Mouse (Mus musculus): ENCODE measurements at regions not wholly inside any gene's neighbourhood (a gene's known extent, or its start where the extent isn't known, plus 50 kb on each side); places are given as distances from the start of the nearest gene placed in this dataset.

GRCm38 (mm10) chr10:111592416-111593149, 86.5 kb downstream of the Phlda1 start:
- DNase-seq (no peak), ATAC-seq (ENCODE audit: insufficient read depth) (no peak)
- no peak for TF ChIP-seq CTCF (IDR thresholded peaks at IDR 0.05; ENCODE audit: low read depth)
- Histone ChIP-seq H3K9ac (no peak overlapping the region), H3K4me2 (no peak overlapping the region), H3K4me3 (ENCODE audit: low read depth, low read length) (no peak overlapping the region), H3K27me3 (ENCODE audit: insufficient read depth, low read length) (no peaks in the 10 kb centered on the region), H3K27ac (ENCODE audit: low read depth) (no peak overlapping the region), H3K36me3 (ENCODE audit: insufficient read depth) (no peaks in the 10 kb centered on the region), H3K4me1 (ENCODE audit: insufficient read depth) (peaks cover 18% of the 10 kb centered on the region; the same call in 1 of the 2 replicates), H3K9me3 (ENCODE audit: low read depth, low read length) (no peaks in the 10 kb centered on the region)
- 67% methylated on average over 2 of the region's 2 CpGs for WGBS

GRCm38 (mm10) chr10:111593280-111593679, 87.2 kb downstream of the Phlda1 start:
- DNase-seq, result no peak
- ATAC-seq (ENCODE audit: insufficient read depth), result no peak
- H3K27ac ChIP-seq (ENCODE audit: low read depth), result no peak overlapping the region
- WGBS, result 93% methylated on average over 2 of the region's 2 CpGs
- peaks cover 24% of the 10 kb centered on the region; the same call in 1 of the 2 replicates for H3K4me1 ChIP-seq (ENCODE audit: insufficient read depth)
- H3K9me3 ChIP-seq (ENCODE audit: low read depth, low read length), result no peaks in the 10 kb centered on the region
- H3K36me3 ChIP-seq (ENCODE audit: insufficient read depth), result no peaks in the 10 kb centered on the region
- H3K9ac ChIP-seq, result no peak overlapping the region
- no peak for TF ChIP-seq CTCF (IDR thresholded peaks at IDR 0.05; ENCODE audit: low read depth)
- H3K4me2 ChIP-seq, result no peak overlapping the region
- no peaks in the 10 kb centered on the region for H3K27me3 ChIP-seq (ENCODE audit: insufficient read depth, low read length)
- H3K4me3 ChIP-seq (ENCODE audit: low read depth, low read length), result no peak overlapping the region

GRCm38 (mm10) chr10:111594171-111594570, 88.1 kb downstream of the Phlda1 start:
- WGBS, result 58% methylated on average over 11 of the region's 11 CpGs
- Histone ChIP-seq H3K9ac (no peak overlapping the region), H3K4me2 (peak overlapping the region; percentile 49), H3K27me3 (ENCODE audit: insufficient read depth, low read length) (no peaks in the 10 kb centered on the region), H3K4me3 (ENCODE audit: low read depth, low read length) (0 out of 2 replicates have a peak overlapping the region, but pooled peaks have one; percentile 14), H3K4me1 (ENCODE audit: insufficient read depth) (peaks cover 33% of the 10 kb centered on the region), H3K9me3 (ENCODE audit: low read depth, low read length) (no peaks in the 10 kb centered on the region), H3K27ac (ENCODE audit: low read depth) (peak overlapping the region; percentile 73), H3K36me3 (ENCODE audit: insufficient read depth) (no peaks in the 10 kb centered on the region)
- no peak for ATAC-seq (ENCODE audit: insufficient read depth)
- no peak for TF ChIP-seq CTCF (IDR thresholded peaks at IDR 0.05; ENCODE audit: low read depth)
- peak; percentile 53 for DNase-seq

GRCm38 (mm10) chr10:111594651-111595050, 88.6 kb downstream of the Phlda1 start:
- H3K9me3 ChIP-seq (ENCODE audit: low read depth, low read length), result no peaks in the 10 kb centered on the region
- no peaks in the 10 kb centered on the region for H3K36me3 ChIP-seq (ENCODE audit: insufficient read depth)
- H3K27me3 ChIP-seq (ENCODE audit: insufficient read depth, low read length), result no peaks in the 10 kb centered on the region
- ATAC-seq (ENCODE audit: insufficient read depth) (peak; percentile 79), DNase-seq (peak; percentile 82)
- peak overlapping the region; percentile 49 for H3K4me2 ChIP-seq
- H3K4me3 ChIP-seq (ENCODE audit: low read depth, low read length), result peak overlapping the region; percentile 14; the same call in 1 of the 2 replicates
- H3K27ac ChIP-seq (ENCODE audit: low read depth), result peak overlapping the region; percentile 73
- no peak for TF ChIP-seq CTCF (IDR thresholded peaks at IDR 0.05; ENCODE audit: low read depth)
- peaks cover 38% of the 10 kb centered on the region for H3K4me1 ChIP-seq (ENCODE audit: insufficient read depth)
- 15% methylated on average over 10 of the region's 10 CpGs for WGBS
- peak overlapping the region; percentile 14; the same call in 1 of the 2 replicates for H3K9ac ChIP-seq

- Histone ChIP-seq H3K36me3 (ENCODE audit: insufficient read depth) (no peaks in the 10 kb centered on the region), H3K4me3 (ENCODE audit: low read depth, low read length) (peak overlapping the region; percentile 14; the same call in 1 of the 2 replicates), H3K27ac (ENCODE audit: low read depth) (peak overlapping the region; percentile 73), H3K4me2 (peak overlapping the region; percentile 49), H3K27me3 (ENCODE audit: insufficient read depth, low read length) (no peaks in the 10 kb centered on the region), H3K4me1 (ENCODE audit: insufficient read depth) (peaks cover 47% of the 10 kb centered on the region), H3K9ac (no peak overlapping the region), H3K9me3 (ENCODE audit: low read depth, low read length) (no peaks in the 10 kb centered on the region)
- no peak for TF ChIP-seq CTCF (IDR thresholded peaks at IDR 0.05; ENCODE audit: low read depth)
- 8% methylated on average over 8 of the region's 8 CpGs for WGBS
- ATAC-seq (ENCODE audit: insufficient read depth) (peak; percentile 81), DNase-seq (peak; percentile 93)
Measured at GRCm38 (mm10) chr10:111595513-111595995, 89.5 kb downstream of the Phlda1 start.

GRCm38 (mm10) chr10:111598650-111599049, 92.6 kb downstream of the Phlda1 start:
- Histone ChIP-seq H3K4me1 (ENCODE audit: insufficient read depth) (peaks cover 53% of the 10 kb centered on the region), H3K9me3 (ENCODE audit: low read depth, low read length) (no peaks in the 10 kb centered on the region), H3K4me3 (ENCODE audit: low read depth, low read length) (no peak overlapping the region), H3K4me2 (no peak overlapping the region), H3K27ac (ENCODE audit: low read depth) (peak overlapping the region; percentile 38; the same call in 1 of the 2 replicates), H3K27me3 (ENCODE audit: insufficient read depth, low read length) (no peaks in the 10 kb centered on the region), H3K9ac (no peak overlapping the region), H3K36me3 (ENCODE audit: insufficient read depth) (no peaks in the 10 kb centered on the region)
- ATAC-seq (ENCODE audit: insufficient read depth) (no peak), DNase-seq (no peak)
- TF ChIP-seq CTCF (IDR thresholded peaks at IDR 0.05; ENCODE audit: low read depth), result no peak
- 78% methylated on average over 5 of the region's 5 CpGs for WGBS

Measured in lung, embryonic 14.5 days (tissue).